Mouse (Mus musculus) stomach, postnatal 0 days (tissue): ENCODE measurements at regions not wholly inside any gene's neighbourhood (a gene's known extent, or its start where the extent isn't known, plus 50 kb on each side); places are given as distances from the start of the nearest gene placed in this dataset.

ENCODE experiments used
- ATAC-seq: fragments of 200-750 bp; cut with Nextera tagmentation; 2 replicates; pipeline ENCODE4 v1.8.0; 2017; ENCODE audit not compliant: low FRiP score, low TSS enrichment
- DNase-seq: peaks from one replicate; pipeline ENCODE4 v3.0.0-alpha.2; 2016; ENCODE audit warnings: low spot score
- H3K27ac ChIP-seq: fragments of 300-500 bp; sonication (generic); replicated peaks from 2 replicates; pipeline ENCODE4 v1.5.1; 2014; ENCODE audit warnings: mild to moderate bottlenecking, control low read depth
- H3K27me3 ChIP-seq: fragments of 300-500 bp; sonication (generic); 2 replicates; pipeline ENCODE4 v1.6.1; 2014; ENCODE audit warnings: low read length; ENCODE audit not compliant: control insufficient read depth, insufficient read depth
- H3K36me3 ChIP-seq: fragments of 300-500 bp; sonication (generic); 2 replicates; pipeline ENCODE4 v1.6.1; 2014; ENCODE audit warnings: low read length, mixed read lengths; ENCODE audit not compliant: control insufficient read depth, insufficient read depth
- H3K4me1 ChIP-seq: fragments of 300-500 bp; sonication (generic); replicated peaks from 2 replicates; pipeline ENCODE4 v1.6.1; 2014; ENCODE audit warnings: antibody characterized with exemption; ENCODE audit not compliant: control insufficient read depth, insufficient read depth
- H3K4me2 ChIP-seq: fragments of 300-500 bp; sonication (generic); replicated peaks from 2 replicates; pipeline ENCODE4 v1.6.1; 2014; ENCODE audit warnings: low read depth, mild to moderate bottlenecking, control low read depth, moderate library complexity
- H3K4me3 ChIP-seq: fragments of 300-500 bp; sonication (generic); 2 replicates; pipeline ENCODE4 v1.5.1; 2014; ENCODE audit warnings: low read depth, low read length, control low read depth
- H3K9ac ChIP-seq: fragments of 300-500 bp; sonication (generic); 2 replicates; pipeline ENCODE4 v1.6.1; 2014; ENCODE audit warnings: mild to moderate bottlenecking, low read length, control low read depth, mixed read lengths
- H3K9me3 ChIP-seq: fragments of 300-500 bp; sonication (generic); 2 replicates; pipeline ENCODE4 v1.6.1; 2016; ENCODE audit warnings: low read length; ENCODE audit not compliant: control insufficient read depth
- CTCF ChIP-seq: IDR thresholded peaks from 2 replicates; pipeline ENCODE4 v1.5.1; 2016; ENCODE audit warnings: antibody characterized with exemption, low read depth, mild to moderate bottlenecking, moderate library complexity
- EP300 ChIP-seq: optimal IDR thresholded peaks from 2 replicates; pipeline ENCODE3; 2016; ENCODE audit warnings: antibody characterized with exemption
- WGBS: fragments of 180-500 bp; shearing (Covaris S2); extraction: QIAGEN DNeasy Blood & Tissue Kit; methylation state at CpG from one replicate; pipeline ENCODE4 v1.1.7; 2014; 5-methylcytosine and 5-hydroxymethylcytosine counted together

- no peak for DNase-seq
- Histone ChIP-seq H3K9ac (no peak overlapping the region), H3K36me3 (no peaks in the 10 kb centered on the region), H3K4me1 (no peaks in the 10 kb centered on the region), H3K4me3 (no peak overlapping the region), H3K27me3 (no peaks in the 10 kb centered on the region), H3K4me2 (no peak overlapping the region), H3K9me3 (no peaks in the 10 kb centered on the region), H3K27ac (no peak overlapping the region)
- WGBS, result 64% methylated on average over 1 of the region's 1 CpGs
- ATAC-seq, result no peak
- TF ChIP-seq CTCF (no peak), EP300 (no peak)
These were observed 171.3 kb upstream of the Cd180 start for GRCm38 (mm10) chr13:102522080-102522479.

DNA sequence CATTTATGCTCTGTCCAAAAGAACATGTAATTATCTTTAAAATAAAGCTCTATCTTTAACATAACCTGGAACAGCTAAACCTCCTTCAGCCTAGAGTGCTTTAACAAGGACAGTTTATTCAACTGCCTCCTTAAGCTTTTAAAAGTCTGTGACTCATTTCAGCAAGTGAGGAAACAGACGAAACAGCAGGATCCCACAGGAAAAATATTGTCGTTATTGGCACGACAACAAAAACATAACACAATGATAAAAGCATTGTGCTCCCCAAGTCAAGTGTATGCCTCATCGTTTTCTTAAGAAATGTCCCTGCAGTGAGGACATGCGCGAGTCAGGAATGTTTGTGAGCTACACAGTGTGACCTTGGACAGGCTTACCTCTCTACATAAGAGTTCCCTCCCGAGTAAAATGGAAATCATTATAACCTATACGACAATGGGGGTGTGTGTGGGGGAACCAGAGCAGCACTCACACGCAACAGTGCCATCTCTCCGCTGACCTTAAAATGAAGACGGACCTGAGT is 166.7 kb upstream of the Cd180 start:
- no peak for DNase-seq
- 61% methylated on average over 11 of the region's 11 CpGs for WGBS
- ATAC-seq, result no peak
- H3K27ac ChIP-seq, result no peak overlapping the region
- no peak for TF ChIP-seq CTCF
- TF ChIP-seq EP300, result no peak
- H3K4me1 ChIP-seq, result no peaks in the 10 kb centered on the region
- no peaks in the 10 kb centered on the region for H3K36me3 ChIP-seq
- H3K9me3 ChIP-seq, result no peaks in the 10 kb centered on the region
- H3K4me3 ChIP-seq, result no peak overlapping the region
- no peaks in the 10 kb centered on the region for H3K27me3 ChIP-seq
- H3K9ac ChIP-seq, result no peak overlapping the region
- no peak overlapping the region for H3K4me2 ChIP-seq

GRCm38 (mm10) chr13:102533784-102534183 is 159.6 kb upstream of the Cd180 start:
- Histone ChIP-seq H3K36me3 (no peaks in the 10 kb centered on the region), H3K27me3 (no peaks in the 10 kb centered on the region), H3K4me1 (no peaks in the 10 kb centered on the region), H3K27ac (no peak overlapping the region), H3K9ac (no peak overlapping the region), H3K9me3 (no peaks in the 10 kb centered on the region), H3K4me3 (no peak overlapping the region), H3K4me2 (no peak overlapping the region)
- ATAC-seq (0 out of 2 replicates have a peak, but pooled peaks have one; percentile 64), DNase-seq (no peak)
- WGBS, result 33% methylated on average over 4 of the region's 4 CpGs
- TF ChIP-seq CTCF (peak; percentile 12; the same call in 1 of the 2 replicates), EP300 (no peak)

GRCm38 (mm10) chr13:102537424-102538242 is 155.7 kb upstream of the Cd180 start:
- 0 out of 2 replicates have a peak overlapping the region, but pooled peaks have one; percentile 13 for H3K9ac ChIP-seq
- no peak for TF ChIP-seq EP300
- TF ChIP-seq CTCF, result no peak
- H3K36me3 ChIP-seq, result no peaks in the 10 kb centered on the region
- H3K4me2 ChIP-seq, result peak overlapping the region; percentile 34
- ATAC-seq (peak; percentile 75; the same call in 1 of the 2 replicates), DNase-seq (peak; percentile 21)
- H3K4me3 ChIP-seq, result peak overlapping the region; percentile 8; the same call in 1 of the 2 replicates
- no peaks in the 10 kb centered on the region for H3K27me3 ChIP-seq
- no peaks in the 10 kb centered on the region for H3K4me1 ChIP-seq
- no peaks in the 10 kb centered on the region for H3K9me3 ChIP-seq
- H3K27ac ChIP-seq, result peak overlapping the region; percentile 73
- WGBS, result 17% methylated on average over 19 of the region's 19 CpGs

GRCm38 (mm10) chr13:102540436-102540835 is 152.9 kb upstream of the Cd180 start:
- DNase-seq, result no peak
- no peaks in the 10 kb centered on the region for H3K36me3 ChIP-seq
- H3K4me3 ChIP-seq, result no peak overlapping the region
- 63% methylated on average over 4 of the region's 4 CpGs for WGBS
- H3K4me1 ChIP-seq, result no peaks in the 10 kb centered on the region
- H3K9ac ChIP-seq, result no peak overlapping the region
- H3K27ac ChIP-seq, result no peak overlapping the region
- H3K4me2 ChIP-seq, result no peak overlapping the region
- TF ChIP-seq CTCF (no peak), EP300 (no peak)
- H3K27me3 ChIP-seq, result no peaks in the 10 kb centered on the region
- no peak for ATAC-seq
- H3K9me3 ChIP-seq, result no peaks in the 10 kb centered on the region
